Mouse (Mus musculus): Measurements from ENCODE around the gene Hnrnpa3. TPM values are rescaled to one million over a fixed set of nuclear protein-coding genes. Genes with fewer than 3 reads are reported as not detected.

The Hnrnpa3 gene
- polyA plus RNA-seq, 1 experiment from 2014 or later, result 139 TPM

DNA sequence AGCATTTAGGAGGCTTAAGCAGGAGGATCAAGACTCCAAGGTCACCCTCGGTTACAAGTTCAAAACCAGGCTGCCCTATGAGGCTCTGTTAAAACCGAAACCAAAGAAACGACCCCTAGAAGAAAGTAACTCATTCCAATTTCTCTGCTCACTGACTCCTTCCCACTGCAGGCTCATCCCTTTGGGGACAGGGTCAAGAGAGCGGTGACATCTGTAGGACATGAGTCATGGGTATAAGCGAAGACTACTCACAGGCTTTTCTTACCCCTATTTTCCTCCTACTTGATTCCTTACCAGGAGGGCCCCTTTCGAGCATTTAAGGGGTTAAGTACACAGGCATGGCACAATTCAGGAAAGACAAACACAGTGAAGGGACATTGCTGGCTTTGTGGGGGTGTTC is 15.1 kb upstream of the Hnrnpa3 start:
- Histone ChIP-seq H3K9me3 (replicated peaks; ENCODE audit: control insufficient read depth, low read length) (0 out of 2 replicates have a peak, but pooled peaks cover 2% of the 10 kb centered on the region), H3K9ac (ENCODE audit: low read length) (no peak overlapping the region), H3K4me1 (ENCODE audit: control insufficient read depth, insufficient read depth, low read length) (peaks cover 10% of the 10 kb centered on the region), H3K27me3 (ENCODE audit: control insufficient read depth, insufficient read depth, low read length) (no peaks in the 10 kb centered on the region), H3K27ac (ENCODE audit: low read length) (peak overlapping the region; percentile 82; the same call in 1 of the 2 replicates), H3K4me2 (ENCODE audit: low read depth, low read length) (no peak overlapping the region), H3K4me3 (ENCODE audit: low read length) (no peak overlapping the region), H3K36me3 (ENCODE audit: control insufficient read depth, insufficient read depth) (no peaks in the 10 kb centered on the region)
- WGBS, result 80% methylated on average over 6 of the region's 6 CpGs
- no peak for ATAC-seq (replicated peaks; ENCODE audit: extremely low read depth, insufficient read depth, low FRiP score)

DNA sequence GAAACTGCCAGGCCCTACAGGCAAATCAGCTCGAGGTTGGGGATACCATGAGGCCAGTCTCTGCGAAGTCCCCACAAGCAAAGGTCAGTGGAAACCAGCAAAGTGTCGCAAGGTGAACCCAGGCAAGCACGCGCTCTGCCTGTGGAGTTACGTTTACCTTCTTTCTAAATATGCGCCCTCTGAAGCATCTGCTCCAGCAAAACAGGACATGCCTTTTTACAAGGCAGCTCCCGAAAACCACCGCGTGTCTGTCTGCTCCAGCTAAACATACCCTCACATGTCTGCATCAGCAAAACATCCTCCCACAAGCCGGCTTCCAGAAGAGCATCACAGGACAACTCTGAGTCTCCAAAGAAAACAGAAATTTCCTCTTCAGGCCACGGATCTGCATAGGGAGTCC is 13.8 kb upstream of the Hnrnpa3 start:
- H3K4me3 ChIP-seq (ENCODE audit: low read length), result no peak overlapping the region
- no peaks in the 10 kb centered on the region for H3K27me3 ChIP-seq (ENCODE audit: control insufficient read depth, insufficient read depth, low read length)
- no peak overlapping the region for H3K9ac ChIP-seq (ENCODE audit: low read length)
- H3K4me1 ChIP-seq (ENCODE audit: control insufficient read depth, insufficient read depth, low read length), result peaks cover 10% of the 10 kb centered on the region
- H3K27ac ChIP-seq (ENCODE audit: low read length), result no peak overlapping the region
- ATAC-seq (replicated peaks; ENCODE audit: extremely low read depth, insufficient read depth, low FRiP score), result no peak
- 92% methylated on average over 12 of the region's 12 CpGs for WGBS
- no peaks in the 10 kb centered on the region for H3K36me3 ChIP-seq (ENCODE audit: control insufficient read depth, insufficient read depth)
- 0 out of 2 replicates have a peak, but pooled peaks cover 2% of the 10 kb centered on the region for H3K9me3 ChIP-seq (replicated peaks; ENCODE audit: control insufficient read depth, low read length)
- H3K4me2 ChIP-seq (ENCODE audit: low read depth, low read length), result no peak overlapping the region

DNA sequence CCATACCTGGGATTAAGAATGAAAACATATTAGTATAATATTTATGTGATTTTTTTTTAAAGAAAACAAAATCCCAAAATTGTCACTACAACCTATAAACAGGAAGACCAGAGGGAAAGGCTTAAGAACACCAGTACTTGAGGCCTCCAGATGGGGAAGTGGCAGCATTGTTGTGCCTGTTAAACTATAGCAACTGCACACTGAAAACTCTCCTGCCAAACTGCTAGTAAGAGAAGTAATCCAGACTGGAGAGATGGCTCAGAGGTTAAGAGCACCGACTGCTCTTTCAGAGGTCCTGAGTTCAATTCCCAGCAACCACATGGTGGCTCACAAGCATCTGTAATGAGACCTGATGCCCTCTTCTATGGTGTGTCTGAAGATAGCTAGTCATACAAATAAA is 8.6 kb upstream of the Hnrnpa3 start:
- Histone ChIP-seq H3K4me3 (ENCODE audit: low read length) (no peak overlapping the region), H3K4me2 (ENCODE audit: low read depth, low read length) (no peak overlapping the region), H3K27me3 (ENCODE audit: control insufficient read depth, insufficient read depth, low read length) (no peaks in the 10 kb centered on the region), H3K27ac (ENCODE audit: low read length) (no peak overlapping the region), H3K9ac (ENCODE audit: low read length) (no peak overlapping the region), H3K36me3 (ENCODE audit: control insufficient read depth, insufficient read depth) (no peaks in the 10 kb centered on the region), H3K4me1 (ENCODE audit: control insufficient read depth, insufficient read depth, low read length) (peaks cover 4% of the 10 kb centered on the region; the same call in 1 of the 2 replicates), H3K9me3 (replicated peaks; ENCODE audit: control insufficient read depth, low read length) (no peaks in the 10 kb centered on the region)
- 75% methylated on average over 1 of the region's 1 CpGs for WGBS
- ATAC-seq (replicated peaks; ENCODE audit: extremely low read depth, insufficient read depth, low FRiP score), result no peak

GRCm38 (mm10) chr2:75653150-75653549 is 5.9 kb upstream of the Hnrnpa3 start:
- H3K4me1 ChIP-seq (ENCODE audit: control insufficient read depth, insufficient read depth, low read length), result peaks cover 11% of the 10 kb centered on the region
- H3K27me3 ChIP-seq (ENCODE audit: control insufficient read depth, insufficient read depth, low read length), result no peaks in the 10 kb centered on the region
- no peak for ATAC-seq (replicated peaks; ENCODE audit: extremely low read depth, insufficient read depth, low FRiP score)
- H3K9ac ChIP-seq (ENCODE audit: low read length), result no peak overlapping the region
- H3K27ac ChIP-seq (ENCODE audit: low read length), result no peak overlapping the region
- H3K36me3 ChIP-seq (ENCODE audit: control insufficient read depth, insufficient read depth), result no peaks in the 10 kb centered on the region
- no peak overlapping the region for H3K4me3 ChIP-seq (ENCODE audit: low read length)
- H3K4me2 ChIP-seq (ENCODE audit: low read depth, low read length), result no peak overlapping the region
- H3K9me3 ChIP-seq (replicated peaks; ENCODE audit: control insufficient read depth, low read length), result no peaks in the 10 kb centered on the region

- no peak overlapping the region for H3K4me3 ChIP-seq (ENCODE audit: low read length)
- H3K27me3 ChIP-seq (ENCODE audit: control insufficient read depth, insufficient read depth, low read length), result no peaks in the 10 kb centered on the region
- no peaks in the 10 kb centered on the region for H3K36me3 ChIP-seq (ENCODE audit: control insufficient read depth, insufficient read depth)
- no peak overlapping the region for H3K4me2 ChIP-seq (ENCODE audit: low read depth, low read length)
- no peak overlapping the region for H3K27ac ChIP-seq (ENCODE audit: low read length)
- H3K9ac ChIP-seq (ENCODE audit: low read length), result no peak overlapping the region
- peaks cover 11% of the 10 kb centered on the region for H3K4me1 ChIP-seq (ENCODE audit: control insufficient read depth, insufficient read depth, low read length)
- ATAC-seq (replicated peaks; ENCODE audit: extremely low read depth, insufficient read depth, low FRiP score), result no peak
- H3K9me3 ChIP-seq (replicated peaks; ENCODE audit: control insufficient read depth, low read length), result no peaks in the 10 kb centered on the region
- 83% methylated on average over 1 of the region's 1 CpGs for WGBS
These were observed 4.4 kb upstream of the Hnrnpa3 start for GRCm38 (mm10) chr2:75654679-75655078.

GRCm38 (mm10) chr2:75656924-75657323 is 2.1 kb upstream of the Hnrnpa3 start:
- ATAC-seq (replicated peaks; ENCODE audit: extremely low read depth, insufficient read depth, low FRiP score), result no peak
- Histone ChIP-seq H3K36me3 (ENCODE audit: control insufficient read depth, insufficient read depth) (no peaks in the 10 kb centered on the region), H3K4me2 (ENCODE audit: low read depth, low read length) (no peak overlapping the region), H3K27me3 (ENCODE audit: control insufficient read depth, insufficient read depth, low read length) (no peaks in the 10 kb centered on the region), H3K27ac (ENCODE audit: low read length) (peak overlapping the region; percentile 99), H3K9me3 (replicated peaks; ENCODE audit: control insufficient read depth, low read length) (no peaks in the 10 kb centered on the region), H3K9ac (ENCODE audit: low read length) (peak overlapping the region; percentile 89; the same call in 1 of the 2 replicates), H3K4me1 (ENCODE audit: control insufficient read depth, insufficient read depth, low read length) (peaks cover 20% of the 10 kb centered on the region), H3K4me3 (ENCODE audit: low read length) (no peak overlapping the region)
- 84% methylated on average over 5 of the region's 5 CpGs for WGBS

DNA sequence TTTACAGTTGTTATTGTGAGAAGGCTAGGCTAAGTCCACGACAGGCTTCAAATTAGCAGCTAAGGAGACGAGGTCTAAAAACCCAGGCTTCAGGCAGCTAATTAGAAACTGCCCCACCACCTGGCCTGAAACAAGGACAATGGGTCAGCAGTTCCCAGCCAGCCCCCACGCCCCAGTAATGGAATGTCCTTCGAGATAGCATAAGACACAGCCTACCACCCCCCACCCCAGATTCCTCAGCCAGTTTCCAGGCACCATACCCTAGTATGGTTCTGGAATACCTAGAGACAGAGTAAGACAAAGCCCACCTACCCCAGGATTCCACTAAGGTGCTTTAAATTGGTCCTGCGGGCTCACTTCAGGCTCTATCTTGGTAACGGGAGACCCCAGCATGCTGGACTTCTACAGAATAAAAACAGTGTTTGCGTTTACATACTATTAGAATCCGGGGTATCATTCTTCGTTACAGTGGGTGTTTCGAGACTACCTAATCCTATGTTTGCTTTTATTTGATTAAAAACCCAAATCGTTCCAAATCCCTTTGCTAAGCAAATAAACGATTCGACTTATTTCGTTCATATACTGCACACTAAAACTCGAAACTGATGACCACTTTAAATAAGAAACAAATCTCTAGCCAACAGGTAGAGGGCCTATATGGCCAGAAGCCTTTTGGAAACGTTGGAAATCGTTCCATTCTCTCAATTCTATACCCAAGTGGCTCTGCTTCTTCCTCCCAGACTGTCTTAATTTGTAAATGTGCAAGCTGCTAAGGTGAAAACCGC is 962 bp upstream of the Hnrnpa3 start:
- H3K4me2 ChIP-seq (ENCODE audit: low read depth, low read length), result peak overlapping the region; percentile 67
- H3K27me3 ChIP-seq (ENCODE audit: control insufficient read depth, insufficient read depth, low read length), result no peaks in the 10 kb centered on the region
- peak; percentile 10; the same call in 1 of the 2 replicates for ATAC-seq (replicated peaks; ENCODE audit: extremely low read depth, insufficient read depth, low FRiP score)
- peak overlapping the region; percentile 89 for H3K9ac ChIP-seq (ENCODE audit: low read length)
- H3K27ac ChIP-seq (ENCODE audit: low read length), result peak overlapping the region; percentile 99
- peak overlapping the region; percentile 67 for H3K4me3 ChIP-seq (ENCODE audit: low read length)
- H3K36me3 ChIP-seq (ENCODE audit: control insufficient read depth, insufficient read depth), result peaks cover 8% of the 10 kb centered on the region
- H3K9me3 ChIP-seq (replicated peaks; ENCODE audit: control insufficient read depth, low read length), result no peaks in the 10 kb centered on the region
- 2% methylated on average over 18 of the region's 18 CpGs for WGBS
- H3K4me1 ChIP-seq (ENCODE audit: control insufficient read depth, insufficient read depth, low read length), result peaks cover 16% of the 10 kb centered on the region

GRCm38 (mm10) chr2:75659629-75659960 is 534 bp downstream of the Hnrnpa3 start:
- H3K9me3 ChIP-seq (replicated peaks; ENCODE audit: control insufficient read depth, low read length), result no peaks in the 10 kb centered on the region
- peak overlapping the region; percentile 86 for H3K4me2 ChIP-seq (ENCODE audit: low read depth, low read length)
- under 1% methylated on average over 43 of the region's 47 CpGs for WGBS
- H3K27ac ChIP-seq (ENCODE audit: low read length), result peak overlapping the region; percentile 99
- H3K9ac ChIP-seq (ENCODE audit: low read length), result peak overlapping the region; percentile 99
- no peaks in the 10 kb centered on the region for H3K27me3 ChIP-seq (ENCODE audit: control insufficient read depth, insufficient read depth, low read length)
- H3K4me1 ChIP-seq (ENCODE audit: control insufficient read depth, insufficient read depth, low read length), result peaks cover 16% of the 10 kb centered on the region
- peaks cover 20% of the 10 kb centered on the region for H3K36me3 ChIP-seq (ENCODE audit: control insufficient read depth, insufficient read depth)
- ATAC-seq (replicated peaks; ENCODE audit: extremely low read depth, insufficient read depth, low FRiP score), result peak; percentile 65
- H3K4me3 ChIP-seq (ENCODE audit: low read length), result peak overlapping the region; percentile 93

GRCm38 (mm10) chr2:75660255-75660948 is 1.3 kb downstream of the Hnrnpa3 start:
- Histone ChIP-seq H3K27me3 (ENCODE audit: control insufficient read depth, insufficient read depth, low read length) (no peaks in the 10 kb centered on the region), H3K4me2 (ENCODE audit: low read depth, low read length) (peak overlapping the region; percentile 86), H3K9me3 (replicated peaks; ENCODE audit: control insufficient read depth, low read length) (no peaks in the 10 kb centered on the region), H3K36me3 (ENCODE audit: control insufficient read depth, insufficient read depth) (peaks cover 22% of the 10 kb centered on the region), H3K27ac (ENCODE audit: low read length) (peak overlapping the region; percentile 99), H3K9ac (ENCODE audit: low read length) (peak overlapping the region; percentile 99), H3K4me1 (ENCODE audit: control insufficient read depth, insufficient read depth, low read length) (peaks cover 16% of the 10 kb centered on the region), H3K4me3 (ENCODE audit: low read length) (peak overlapping the region; percentile 93)
- no peak for ATAC-seq (replicated peaks; ENCODE audit: extremely low read depth, insufficient read depth, low FRiP score)
- 3% methylated on average over 15 of the region's 15 CpGs for WGBS

Data from heart, embryonic 16.5 days (tissue).